Mouse (Mus musculus) CH12.LX (cell line): ENCODE measurements around the gene Stc2.

Source experiments
- CTCF ChIP-seq, 2 experiments: IDR thresholded peaks in 1 of 2; conservative IDR thresholded peaks in 1 of 2; 2 replicates each; pipeline ENCODE4 v1.5.1; 2011 to 2012; ENCODE audit warnings: low read depth in 2 of 2, low read length in 2 of 2, improper control_type of control experiment in 1 of 2, inconsistent platforms in 1 of 2, mild to moderate bottlenecking in 1 of 2, moderate library complexity in 1 of 2
- EP300 ChIP-seq: IDR thresholded peaks from 2 replicates; pipeline ENCODE4 v1.6.1; 2011; ENCODE audit warnings: low read length, improper control_type of control experiment
- JUND ChIP-seq: conservative IDR thresholded peaks from 2 replicates; pipeline ENCODE4 v1.6.1; 2011; ENCODE audit warnings: low read depth, low read length, improper control_type of control experiment
- MAFK ChIP-seq: IDR thresholded peaks from 2 replicates; pipeline ENCODE4 v1.6.1; 2011; ENCODE audit warnings: low read length, improper control_type of control experiment; ENCODE audit not compliant: insufficient replicate concordance
- MEF2A ChIP-seq: IDR thresholded peaks from 2 replicates; pipeline ENCODE4 v1.6.1; 2014; ENCODE audit warnings: low read depth, mild to moderate bottlenecking, inconsistent platforms, low read length, improper control_type of control experiment, borderline replicate concordance
- MYC ChIP-seq: IDR thresholded peaks from 2 replicates; pipeline ENCODE4 v1.6.1; 2011; ENCODE audit warnings: low read depth, mild to moderate bottlenecking, improper control_type of control experiment, low read length
- NRF1 ChIP-seq: IDR thresholded peaks from 2 replicates; pipeline ENCODE4 v1.6.1; 2014; ENCODE audit warnings: low read depth, mild to moderate bottlenecking, inconsistent platforms, low read length, improper control_type of control experiment, moderate library complexity
- PAX5 ChIP-seq: IDR thresholded peaks from 2 replicates; pipeline ENCODE4 v1.6.1; 2012; ENCODE audit warnings: low read length, inconsistent platforms, mixed read lengths
- POLR2A ChIP-seq: IDR thresholded peaks from 2 replicates; pipeline ENCODE4 v1.6.1; 2011; ENCODE audit warnings: low read depth, mild to moderate bottlenecking, improper control_type of control experiment, low read length
- RCOR1 ChIP-seq: conservative IDR thresholded peaks from 2 replicates; pipeline ENCODE4 v1.6.1; 2012; ENCODE audit warnings: low read depth, mild to moderate bottlenecking, inconsistent platforms, low read length, improper control_type of control experiment
- UBTF ChIP-seq: IDR thresholded peaks from 2 replicates; pipeline ENCODE4 v1.6.1; 2012; ENCODE audit warnings: low read depth, mild to moderate bottlenecking, inconsistent platforms, low read length, improper control_type of control experiment, moderate library complexity
- ZC3H11A ChIP-seq: IDR thresholded peaks from 2 replicates; pipeline ENCODE4 v1.6.1; 2012; ENCODE audit warnings: low read depth, mild to moderate bottlenecking, inconsistent platforms, low read length, improper control_type of control experiment
- ZMIZ1 ChIP-seq: IDR thresholded peaks from 2 replicates; pipeline ENCODE4 v1.6.1; 2012; ENCODE audit warnings: low read depth, mild to moderate bottlenecking, inconsistent platforms, low read length, improper control_type of control experiment
- ZNF384 ChIP-seq: IDR thresholded peaks from 2 replicates; pipeline ENCODE4 v1.6.1; 2012; ENCODE audit warnings: low read depth, low read length, improper control_type of control experiment, inconsistent platforms

DNA sequence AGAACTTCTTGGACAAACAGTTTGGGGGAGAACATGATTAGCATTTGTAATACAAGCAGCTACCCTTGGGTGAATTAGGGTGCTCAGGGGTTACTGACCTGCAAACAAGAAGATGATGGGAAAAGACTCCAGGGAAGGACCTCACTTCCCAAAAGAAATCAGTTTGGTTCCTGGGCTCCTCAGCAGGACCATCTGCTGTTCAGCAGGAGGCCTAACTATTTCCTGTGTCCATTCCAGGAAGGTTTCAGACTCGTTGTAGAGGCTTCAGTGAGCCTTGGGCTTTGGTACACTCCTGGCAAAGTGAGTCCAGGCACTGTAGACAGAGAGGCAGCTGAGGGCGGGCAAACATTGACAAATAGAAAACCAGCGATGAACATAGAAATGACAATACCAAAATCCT, 42.5 kb upstream of the Stc2 start:
- TF ChIP-seq POLR2A (no peak), MAFK (no peak), ZC3H11A (no peak), CTCF (conservative IDR thresholded peaks at IDR 0.05 in 1 of 2, IDR thresholded peaks at IDR 0.05 in 1 of 2; ENCODE audit: low read depth in 2 of 2, low read length in 2 of 2) (no peak), RCOR1 (no peak), ZNF384 (no peak), MYC (no peak), MEF2A (no peak), EP300 (no peak), NRF1 (no peak), PAX5 (no peak), JUND (no peak), UBTF (no peak), ZMIZ1 (no peak)
